Mouse (Mus musculus): ENCODE measurements at regions not wholly inside any gene's neighbourhood (a gene's known extent, or its start where the extent isn't known, plus 50 kb on each side); places are given as distances from the start of the nearest gene placed in this dataset.
"Not testable (repeated sequence)": the region's sequence is repeated elsewhere in the genome, so short reads cannot be mapped to it uniquely, and the experiment has no call there.

GRCm38 (mm10) chr3:31603237-31603636 is 293.1 kb upstream of the Slc7a14 start:
- peak; percentile 83 for DNase-seq (ENCODE audit: low spot score)

DNA sequence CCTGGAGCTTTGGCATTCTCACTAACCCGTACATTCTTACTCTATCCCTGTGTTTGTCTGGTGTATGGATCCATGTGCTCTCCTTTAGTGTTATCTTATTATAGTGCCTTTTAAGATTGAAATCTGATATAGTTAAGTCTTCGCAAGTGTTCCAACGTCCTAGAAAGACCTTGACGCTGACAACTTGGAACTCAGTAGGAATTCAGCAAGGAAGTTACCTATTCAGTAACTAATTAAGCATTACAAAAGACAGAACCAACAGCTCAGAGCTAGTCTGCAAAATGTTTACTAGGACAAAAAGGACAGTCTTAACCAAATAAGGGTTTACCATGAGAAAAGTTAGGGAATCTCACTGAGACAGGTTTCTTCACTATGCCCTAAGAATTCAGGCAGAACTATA is 286.4 kb upstream of the Slc7a14 start:
- not testable (repeated sequence) for DNase-seq (ENCODE audit: low spot score)

GRCm38 (mm10) chr3:31585971-31586370 is 275.8 kb upstream of the Slc7a14 start:
- DNase-seq (ENCODE audit: low spot score): peak; percentile 62

GRCm38 (mm10) chr3:31573849-31574248 is 263.7 kb upstream of the Slc7a14 start:
- DNase-seq (ENCODE audit: low spot score): no peak
